Mouse (Mus musculus) heart, embryonic 15.5 days (tissue): ENCODE data around the gene Spata31d1a. TPM values are rescaled to one million over a fixed set of nuclear protein-coding genes. Genes with fewer than 3 reads are reported as not detected.

Experiments used
- ATAC-seq: fragments of 200-750 bp; cut with Nextera tagmentation; replicated peaks from 2 replicates; pipeline ENCODE4 v1.8.0; 2017; ENCODE audit warnings: low read depth, moderate TSS enrichment; ENCODE audit not compliant: insufficient number of reproducible peaks, insufficient read depth, low FRiP score
- H3K27ac ChIP-seq: fragments of 300-500 bp; sonication (generic); 2 replicates; pipeline ENCODE4 v1.5.1; 2015; ENCODE audit warnings: mild to moderate bottlenecking, inconsistent platforms
- H3K27me3 ChIP-seq: fragments of 300-500 bp; sonication (generic); 2 replicates; pipeline ENCODE4 v1.6.1; 2015; ENCODE audit warnings: inconsistent platforms
- H3K36me3 ChIP-seq: fragments of 300-500 bp; sonication (generic); 2 replicates; pipeline ENCODE4 v1.6.1; 2015; ENCODE audit warnings: mild to moderate bottlenecking, inconsistent platforms
- H3K4me1 ChIP-seq: fragments of 300-500 bp; sonication (generic); replicated peaks from 2 replicates; pipeline ENCODE4 v1.6.1; 2015; ENCODE audit warnings: inconsistent platforms
- H3K4me2 ChIP-seq: fragments of 300-500 bp; sonication (generic); 2 replicates; pipeline ENCODE4 v1.6.1; 2015; ENCODE audit warnings: inconsistent platforms, mild to moderate bottlenecking, moderate library complexity
- H3K4me3 ChIP-seq: fragments of 300-500 bp; sonication (generic); 2 replicates; pipeline ENCODE4 v1.5.1; 2015; ENCODE audit warnings: mild to moderate bottlenecking, inconsistent platforms
- H3K9ac ChIP-seq: fragments of 300-500 bp; sonication (generic); 2 replicates; pipeline ENCODE4 v1.6.1; 2015; ENCODE audit warnings: mild to moderate bottlenecking, inconsistent platforms
- H3K9me3 ChIP-seq: fragments of 300-500 bp; sonication (generic); replicated peaks from 2 replicates; pipeline ENCODE4 v1.6.1; 2016; ENCODE audit warnings: inconsistent platforms
- WGBS: fragments of 180-500 bp; shearing (Covaris S2); methylation state at CpG from one replicate; pipeline ENCODE4 v1.1.7; 2015; ENCODE audit warnings: mixed read lengths; 5-methylcytosine and 5-hydroxymethylcytosine counted together
- polyA plus RNA-seq: library from polyadenylated mRNA; unstranded; fragments of >200 nt; fragmentation: Nextera tagmentation; extraction: Ambion mirVana; gene quantifications from 2 replicates; pipeline ENCODE4 v1.2.1, GENCODE M21; 2015

The Spata31d1a gene
- polyA plus RNA-seq, 1 experiment from 2014 or later: 0.03 TPM

GRCm38 (mm10) chr13:59667763-59668162, 42.4 kb downstream of the Spata31d1a start:
- WGBS: 88% methylated on average over 5 of the region's 5 CpGs
- Histone ChIP-seq H3K9me3 (no peaks in the 10 kb centered on the region), H3K27ac (no peak overlapping the region), H3K4me1 (peaks cover 9% of the 10 kb centered on the region), H3K36me3 (peaks cover 22% of the 10 kb centered on the region; the same call in 1 of the 2 replicates), H3K4me3 (no peak overlapping the region), H3K27me3 (no peaks in the 10 kb centered on the region), H3K9ac (no peak overlapping the region), H3K4me2 (no peak overlapping the region)
- no peak for ATAC-seq

- Histone ChIP-seq H3K9ac (no peak overlapping the region), H3K27me3 (no peaks in the 10 kb centered on the region), H3K4me1 (peaks cover 9% of the 10 kb centered on the region), H3K4me3 (no peak overlapping the region), H3K9me3 (no peaks in the 10 kb centered on the region), H3K27ac (no peak overlapping the region), H3K4me2 (no peak overlapping the region), H3K36me3 (peaks cover 36% of the 10 kb centered on the region)
- ATAC-seq: no peak
- 90% methylated on average over 19 of the region's 19 CpGs for WGBS
Observed at GRCm38 (mm10) chr13:59663939-59664712, 46.0 kb downstream of the Spata31d1a start.

- peaks cover 36% of the 10 kb centered on the region for H3K36me3 ChIP-seq
- no peak overlapping the region for H3K4me2 ChIP-seq
- H3K9me3 ChIP-seq: no peaks in the 10 kb centered on the region
- no peak overlapping the region for H3K27ac ChIP-seq
- H3K9ac ChIP-seq: no peak overlapping the region
- peaks cover 2% of the 10 kb centered on the region for H3K4me1 ChIP-seq
- H3K27me3 ChIP-seq: no peaks in the 10 kb centered on the region
- no peak for ATAC-seq
- 95% methylated on average over 12 of the region's 12 CpGs for WGBS
- no peak overlapping the region for H3K4me3 ChIP-seq
Observed at GRCm38 (mm10) chr13:59661966-59662365, 48.2 kb downstream of the Spata31d1a start.

- Histone ChIP-seq H3K9ac (no peak overlapping the region), H3K4me3 (no peak overlapping the region), H3K36me3 (peaks cover 36% of the 10 kb centered on the region), H3K4me1 (peaks cover 2% of the 10 kb centered on the region), H3K27me3 (no peaks in the 10 kb centered on the region), H3K27ac (no peak overlapping the region), H3K9me3 (no peaks in the 10 kb centered on the region), H3K4me2 (no peak overlapping the region)
- ATAC-seq: no peak
- 88% methylated on average over 8 of the region's 8 CpGs for WGBS
Observed at GRCm38 (mm10) chr13:59661387-59661786, 48.7 kb downstream of the Spata31d1a start.

- H3K36me3 ChIP-seq: peaks cover 36% of the 10 kb centered on the region
- no peak overlapping the region for H3K4me2 ChIP-seq
- no peak overlapping the region for H3K9ac ChIP-seq
- no peaks in the 10 kb centered on the region for H3K9me3 ChIP-seq
- H3K27me3 ChIP-seq: no peaks in the 10 kb centered on the region
- no peak overlapping the region for H3K27ac ChIP-seq
- H3K4me1 ChIP-seq: no peaks in the 10 kb centered on the region; the same call in none of the 2 replicates
- ATAC-seq: no peak
- H3K4me3 ChIP-seq: no peak overlapping the region
- WGBS: 98% methylated on average over 3 of the region's 3 CpGs
Observed at GRCm38 (mm10) chr13:59660371-59660770, 49.8 kb downstream of the Spata31d1a start.

- peaks cover 7% of the 10 kb centered on the region for H3K4me1 ChIP-seq
- no peak overlapping the region for H3K4me2 ChIP-seq
- ATAC-seq: no peak
- H3K4me3 ChIP-seq: no peak overlapping the region
- H3K36me3 ChIP-seq: peaks cover 14% of the 10 kb centered on the region
- no peaks in the 10 kb centered on the region for H3K27me3 ChIP-seq
- H3K9me3 ChIP-seq: no peaks in the 10 kb centered on the region
- H3K9ac ChIP-seq: no peak overlapping the region
- WGBS: 80% methylated on average over 5 of the region's 5 CpGs
- no peak overlapping the region for H3K27ac ChIP-seq
Observed at GRCm38 (mm10) chr13:59657781-59658180, 52.3 kb downstream of the Spata31d1a start.

GRCm38 (mm10) chr13:59656975-59657388, 53.1 kb downstream of the Spata31d1a start:
- WGBS: 71% methylated on average over 4 of the region's 4 CpGs

GRCm38 (mm10) chr13:59656316-59656832, 53.8 kb downstream of the Spata31d1a start:
- Histone ChIP-seq H3K4me2 (no peak overlapping the region), H3K4me3 (no peak overlapping the region), H3K36me3 (0 out of 2 replicates have a peak, but pooled peaks cover under 1% of the 10 kb centered on the region), H3K9me3 (no peaks in the 10 kb centered on the region), H3K27me3 (no peaks in the 10 kb centered on the region), H3K27ac (peak overlapping the region; percentile 35; the same call in 1 of the 2 replicates), H3K9ac (no peak overlapping the region), H3K4me1 (peaks cover 12% of the 10 kb centered on the region)
- 60% methylated on average over 10 of the region's 10 CpGs for WGBS
- no peak for ATAC-seq

More at GRCm38 (mm10) chr13:59656975-59657388, 53.1 kb downstream of the Spata31d1a start:
- Histone ChIP-seq H3K27ac (peak overlapping the region; percentile 35; the same call in 1 of the 2 replicates), H3K36me3 (peaks cover 7% of the 10 kb centered on the region; the same call in 1 of the 2 replicates), H3K4me1 (peaks cover 12% of the 10 kb centered on the region), H3K27me3 (no peaks in the 10 kb centered on the region), H3K9me3 (no peaks in the 10 kb centered on the region), H3K9ac (no peak overlapping the region), H3K4me3 (no peak overlapping the region), H3K4me2 (no peak overlapping the region)
- ATAC-seq: no peak

GRCm38 (mm10) chr13:59655718-59656315, 54.3 kb downstream of the Spata31d1a start:
- Histone ChIP-seq H3K27ac (no peak overlapping the region), H3K36me3 (no peaks in the 10 kb centered on the region), H3K4me3 (no peak overlapping the region), H3K9me3 (no peaks in the 10 kb centered on the region), H3K4me1 (peaks cover 12% of the 10 kb centered on the region), H3K4me2 (no peak overlapping the region), H3K9ac (no peak overlapping the region), H3K27me3 (no peaks in the 10 kb centered on the region)
- no peak for ATAC-seq
- WGBS: 90% methylated on average over 15 of the region's 15 CpGs

GRCm38 (mm10) chr13:59654465-59654864, 55.7 kb downstream of the Spata31d1a start:
- H3K4me1 ChIP-seq: peaks cover 12% of the 10 kb centered on the region
- no peaks in the 10 kb centered on the region for H3K9me3 ChIP-seq
- no peaks in the 10 kb centered on the region for H3K27me3 ChIP-seq
- no peak overlapping the region for H3K9ac ChIP-seq
- no peak overlapping the region for H3K4me2 ChIP-seq
- 85% methylated on average over 5 of the region's 5 CpGs for WGBS
- H3K27ac ChIP-seq: no peak overlapping the region
- H3K36me3 ChIP-seq: no peaks in the 10 kb centered on the region
- ATAC-seq: no peak
- H3K4me3 ChIP-seq: no peak overlapping the region

GRCm38 (mm10) chr13:59653136-59653535, 57.0 kb downstream of the Spata31d1a start:
- Histone ChIP-seq H3K27ac (no peak overlapping the region), H3K9me3 (no peaks in the 10 kb centered on the region), H3K4me1 (peaks cover 12% of the 10 kb centered on the region), H3K4me2 (no peak overlapping the region), H3K36me3 (peaks cover 6% of the 10 kb centered on the region; the same call in 1 of the 2 replicates), H3K27me3 (no peaks in the 10 kb centered on the region), H3K4me3 (no peak overlapping the region), H3K9ac (no peak overlapping the region)
- WGBS: 70% methylated on average over 3 of the region's 3 CpGs
- ATAC-seq: no peak
